Comparison of ENCODE assay signal across 17 mouse cellular contexts in genomic region chr7:35744771-35745170, GRCm38 (mm10). TPM values are rescaled to one million over a fixed set of nuclear protein-coding genes. Genes with fewer than 3 reads are reported as not detected.
A peak's percentile ranks its signal among the peaks of the same experiment; 100 is the strongest.
DNase-seq lines count a peak whose midpoint lies in the region; ATAC-seq and TF ChIP-seq lines count a peak whose summit lies in the region.
"Had no signal": no experiment of that assay in that cellular context is flagged by ENCODE, and none has a peak within 500 bp of the region (broad histone marks: within the 10 kb centered on the region; RNA-seq: fewer than 3 reads in every experiment).

No protein-coding gene starts in this region.

- peak; percentile 89 for DNase-seq in brain, adult 2 months (ENCODE audit: low read depth, low spot score)
- DNase-seq in frontal cortex, postnatal 36 days (ENCODE audit: low spot score in 2 of 2): peak; percentile 70 to 81
- peak; percentile 37 to 62 for DNase-seq in left cerebral cortex, adult 2 months (ENCODE audit: extremely low spot score in 1 of 2, low spot score in 2 of 2)
- DNase-seq in lung, postnatal 4 days: no peak
- no peak for DNase-seq in midbrain, postnatal 0 days (ENCODE audit: low spot score)
- no peak for DNase-seq in urinary bladder, postnatal 4 days (ENCODE audit: low spot score in 2 of 2)
- DNase-seq: cerebellum, postnatal 25 days; gastrocnemius, postnatal 14 days; thymus, adult 2 months had no signal

- H3K79me2 ChIP-seq in myocyte (ENCODE audit: control insufficient read depth, insufficient read depth): no peaks in the 10 kb centered on the region

- no peak overlapping the region; the same call in 1 of the 2 replicates for H3K27ac ChIP-seq in left cerebral cortex, adult 2 months
- H3K27ac ChIP-seq in midbrain, postnatal 0 days (ENCODE audit: low read depth, low read length): no peak overlapping the region
- no peak overlapping the region for H3K27ac ChIP-seq in intestine, postnatal 0 days (ENCODE audit: low read depth, low read length)
- H3K27ac ChIP-seq: embryonic facial prominence, embryonic 12.5 days; heart, embryonic 13.5 days; midbrain, embryonic 15.5 days; neural tube, embryonic 13.5 days had no signal

- H3K36me3 ChIP-seq in myocyte (ENCODE audit: control insufficient read depth, insufficient read depth): no peaks in the 10 kb centered on the region
- H3K36me3 ChIP-seq in midbrain, postnatal 0 days (ENCODE audit: insufficient read depth, low read length): peaks cover 20% of the 10 kb centered on the region
- H3K36me3 ChIP-seq in intestine, postnatal 0 days (ENCODE audit: control insufficient read depth, insufficient read depth): peaks cover 8% of the 10 kb centered on the region; the same call in 1 of the 2 replicates

- ATAC-seq in midbrain, postnatal 0 days (ENCODE audit: low FRiP score): no peak
- ATAC-seq in intestine, postnatal 0 days: no peak
- ATAC-seq: CD4-positive, CD25-positive, alpha-beta regulatory T cell, adult 4 months; intestine, embryonic 16.5 days; midbrain, embryonic 15.5 days had no signal

- intact Hi-C loops in left cerebral cortex, adult 2 months (cut with DNase I): no loop called here

- peak overlapping the region; percentile 60 for H3K4me2 ChIP-seq in myocyte (ENCODE audit: low read depth)
- H3K4me2 ChIP-seq in midbrain, postnatal 0 days (ENCODE audit: low read depth, low read length, poor library complexity, severe bottlenecking): no peak overlapping the region
- no peak overlapping the region for H3K4me2 ChIP-seq in intestine, postnatal 0 days (replicated peaks; ENCODE audit: low read depth)
- H3K4me2 ChIP-seq: embryonic facial prominence, embryonic 12.5 days; heart, embryonic 13.5 days; midbrain, embryonic 15.5 days; neural tube, embryonic 13.5 days had no signal

- no peak overlapping the region for H3K9ac ChIP-seq in midbrain, postnatal 0 days (replicated peaks; ENCODE audit: low read length, poor library complexity, severe bottlenecking)
- no peak overlapping the region for H3K9ac ChIP-seq in intestine, postnatal 0 days (ENCODE audit: low read depth, low read length)
- H3K9ac ChIP-seq: embryonic facial prominence, embryonic 12.5 days; heart, embryonic 13.5 days; midbrain, embryonic 15.5 days; neural tube, embryonic 13.5 days had no signal

- TF ChIP-seq CTCF in left cerebral cortex, adult 2 months (IDR thresholded peaks at IDR 0.05): no peak
- no peak for TF ChIP-seq CTCF in midbrain, postnatal 0 days (IDR thresholded peaks at IDR 0.05)
- no peak for TF ChIP-seq CTCF in intestine, postnatal 0 days (IDR thresholded peaks at IDR 0.05; ENCODE audit: low read depth)

- no peak for TF ChIP-seq POLR2A in myocyte (IDR thresholded peaks at IDR 0.05; ENCODE audit: insufficient read length, low read depth)

- no peak overlapping the region for H3ac ChIP-seq in myocyte (ENCODE audit: control insufficient read depth, insufficient read length)

- no peaks in the 10 kb centered on the region for H3K27me3 ChIP-seq in myocyte (ENCODE audit: control insufficient read depth, insufficient read depth, insufficient read length)
- no peaks in the 10 kb centered on the region for H3K27me3 ChIP-seq in midbrain, postnatal 0 days (ENCODE audit: insufficient read depth, low read length)
- no peaks in the 10 kb centered on the region for H3K27me3 ChIP-seq in intestine, postnatal 0 days (replicated peaks; ENCODE audit: control insufficient read depth, insufficient read depth, low read length)
- H3K27me3 ChIP-seq: embryonic facial prominence, embryonic 12.5 days; heart, embryonic 13.5 days; midbrain, embryonic 15.5 days; neural tube, embryonic 13.5 days had no signal

- H3K4me1 ChIP-seq in midbrain, postnatal 0 days (ENCODE audit: insufficient read depth, low read length): no peaks in the 10 kb centered on the region
- no peaks in the 10 kb centered on the region for H3K4me1 ChIP-seq in intestine, postnatal 0 days (replicated peaks; ENCODE audit: control insufficient read depth, insufficient read depth, low read length)
- H3K4me1 ChIP-seq: embryonic facial prominence, embryonic 12.5 days; neural tube, embryonic 13.5 days had no signal

- H3K4me3 ChIP-seq in left cerebral cortex, adult 2 months: no peak overlapping the region
- H3K4me3 ChIP-seq in myocyte: no peak overlapping the region
- H3K4me3 ChIP-seq in midbrain, postnatal 0 days (ENCODE audit: low read depth, low read length): no peak overlapping the region
- H3K4me3 ChIP-seq in intestine, postnatal 0 days (ENCODE audit: low read depth, low read length): no peak overlapping the region
- H3K4me3 ChIP-seq: embryonic facial prominence, embryonic 12.5 days; heart, embryonic 13.5 days; midbrain, embryonic 15.5 days; neural tube, embryonic 13.5 days had no signal

- H3K9me3 ChIP-seq in midbrain, postnatal 0 days (ENCODE audit: low read length): no peaks in the 10 kb centered on the region
- no peaks in the 10 kb centered on the region for H3K9me3 ChIP-seq in intestine, postnatal 0 days (ENCODE audit: control insufficient read depth)
- H3K9me3 ChIP-seq: embryonic facial prominence, embryonic 12.5 days; heart, embryonic 13.5 days; midbrain, embryonic 15.5 days; neural tube, embryonic 13.5 days had no signal

- WGBS in midbrain, postnatal 0 days: 91% methylated on average over 9 of the region's 9 CpGs
- WGBS in intestine, postnatal 0 days: 92% methylated on average over 9 of the region's 9 CpGs

TF ChIP-seq in myocyte, 11 proteins besides CTCF, POLR2A, EP300 and RAD21:
- TF ChIP-seq MAX (IDR thresholded peaks at IDR 0.05; ENCODE audit: low read depth): no peak
- no peak for TF ChIP-seq TCF3 (IDR thresholded peaks at IDR 0.05; ENCODE audit: insufficient read length, low read depth)
- TF ChIP-seq CEBPB (IDR thresholded peaks at IDR 0.05; ENCODE audit: insufficient read depth, poor library complexity, severe bottlenecking): no peak
- no peak for TF ChIP-seq E2F4 (IDR thresholded peaks at IDR 0.05; ENCODE audit: insufficient read depth)
- no peak for TF ChIP-seq MYOG (IDR thresholded peaks at IDR 0.05; ENCODE audit: control insufficient read depth in 1 of 3, insufficient read depth in 1 of 3, insufficient read length in 2 of 3, low read depth in 2 of 3)
- no peak for TF ChIP-seq SRF (IDR thresholded peaks at IDR 0.05; ENCODE audit: control insufficient read depth, insufficient read length, low read depth)
TF ChIP-seq in myocyte: peak in this region for 0.

RNA-seq across cellular contexts. Expression of gene Dpy19l3, which starts 9.5 kb away (rescaled TPM):
- 10 to 100 TPM; 65.4 to 90.4 TPM for total RNA-seq in left cerebral cortex, adult 2 months (2021)
- 7.8 TPM for polyA plus RNA-seq in myocyte (2012; fragmentation: generic; extraction: Trizol)
- 26.9 and 52.7 TPM in 2 replicates for total RNA-seq in midbrain, postnatal 0 days (2014; rRNA removed)
- polyA plus RNA-seq in midbrain, postnatal 0 days (2015; fragmentation: Nextera tagmentation; extraction: Ambion mirVana): 33.9 and 36.9 TPM in 2 replicates
- polyA plus RNA-seq in intestine, postnatal 0 days (2015; fragmentation: Nextera tagmentation; extraction: Ambion mirVana): 4.7 and 7.2 TPM in 2 replicates

RNA-seq across cellular contexts. Expression of gene Zfp507, which starts 58.0 kb away (rescaled TPM):
- 10 to 100 TPM; 29.9 to 32.2 TPM for total RNA-seq in left cerebral cortex, adult 2 months (2021)
- polyA plus RNA-seq in myocyte (2012; fragmentation: generic; extraction: Trizol): 7.0 TPM
- total RNA-seq in midbrain, postnatal 0 days (2014; rRNA removed): 20.8 and 21.2 TPM in 2 replicates
- 8.1 and 9.0 TPM in 2 replicates for polyA plus RNA-seq in midbrain, postnatal 0 days (2015; fragmentation: Nextera tagmentation; extraction: Ambion mirVana)
- 6.2 and 6.8 TPM in 2 replicates for polyA plus RNA-seq in intestine, postnatal 0 days (2015; fragmentation: Nextera tagmentation; extraction: Ambion mirVana)

Comparison
In these comparisons a context has a peak if more than half of its experiments do, and no peak if none do; other contexts are left out.
1. DNase-seq: peak in brain, adult 2 months (single experiment), frontal cortex, postnatal 36 days (2 of 2) and left cerebral cortex, adult 2 months (2 of 2); none in lung, postnatal 4 days (0 of 2), midbrain, postnatal 0 days (single experiment) and urinary bladder, postnatal 4 days (0 of 2).